Mouse (Mus musculus): ENCODE measurements around the gene Nisch. TPM values are rescaled to one million over a fixed set of nuclear protein-coding genes. Genes with fewer than 3 reads are reported as not detected.

Nisch gene
- polyA plus RNA-seq, 2 experiments from 2014 or later = 130 to 131 TPM

DNA sequence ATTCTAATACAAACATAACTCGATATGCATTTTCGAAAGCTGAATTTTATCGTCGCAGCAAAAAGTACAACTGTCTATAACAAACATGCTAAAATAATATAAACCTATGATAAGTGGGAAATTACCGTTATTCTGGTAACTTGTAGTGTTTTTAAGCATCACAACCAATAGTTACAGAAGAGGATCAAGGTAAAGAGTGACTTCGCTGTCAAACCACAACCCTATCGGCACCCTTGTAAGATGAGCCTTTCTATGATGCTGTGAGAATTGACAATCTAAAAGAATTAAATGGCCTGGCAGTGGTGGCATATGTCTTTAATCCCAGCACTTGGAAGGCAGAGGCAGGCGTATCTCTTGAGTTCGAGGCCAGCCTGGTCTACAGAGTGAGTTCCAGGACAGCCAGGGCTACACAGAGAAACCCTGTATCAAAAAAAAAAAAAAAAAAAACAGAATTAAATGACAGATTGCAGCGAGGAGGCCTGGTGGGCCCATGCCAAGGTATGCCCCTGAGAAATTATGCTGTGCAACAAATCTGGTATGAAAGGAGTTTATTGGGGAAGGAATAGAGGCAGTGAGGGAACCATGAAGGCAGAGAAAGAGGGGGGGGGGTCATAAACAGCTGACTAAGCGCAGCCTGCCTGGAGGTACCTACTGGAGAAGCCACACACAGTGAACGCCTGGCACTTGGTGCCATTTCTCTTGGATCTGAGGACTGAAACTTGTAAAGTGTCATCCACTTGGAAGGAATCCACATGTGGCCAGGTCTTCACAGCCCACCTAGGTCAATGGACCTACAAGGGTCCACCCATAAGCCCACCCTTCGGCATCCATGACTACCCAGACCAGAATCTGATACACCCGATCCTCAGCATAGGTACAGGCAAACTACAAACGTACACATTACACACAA, 87.2 kb downstream of the Nisch start:
- ATAC-seq = no peak

DNA sequence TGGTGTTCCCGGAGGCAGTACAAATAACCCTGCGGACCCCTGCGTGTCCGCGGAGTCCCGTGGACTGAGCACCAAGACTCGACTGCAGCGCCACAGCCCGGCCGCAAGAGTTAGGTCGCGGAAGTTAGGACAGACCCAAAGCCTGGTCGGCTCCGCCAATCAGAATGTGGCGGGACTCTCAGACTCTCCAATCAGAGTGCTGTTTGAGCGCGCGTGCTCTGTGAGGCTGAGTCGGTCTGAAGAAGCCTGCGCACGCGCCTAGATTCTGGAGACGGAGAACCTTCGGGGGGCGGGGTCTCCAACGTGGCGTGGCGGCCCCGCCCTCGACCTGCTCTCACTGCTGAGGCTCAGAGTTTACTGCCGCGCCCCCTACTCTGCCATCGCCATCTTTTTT, 87.9 kb downstream of the Nisch start, which contains the start of gene Smim4:
Gene Smim4, minus strand, starts transcription at position 131 of the 394 bp plus-strand sequence.
- peak; percentile 97 for ATAC-seq

GRCm38 (mm10) chr14:31128101-31128825, 88.5 kb downstream of the Nisch start:
- ATAC-seq = peak; percentile 49

DNA sequence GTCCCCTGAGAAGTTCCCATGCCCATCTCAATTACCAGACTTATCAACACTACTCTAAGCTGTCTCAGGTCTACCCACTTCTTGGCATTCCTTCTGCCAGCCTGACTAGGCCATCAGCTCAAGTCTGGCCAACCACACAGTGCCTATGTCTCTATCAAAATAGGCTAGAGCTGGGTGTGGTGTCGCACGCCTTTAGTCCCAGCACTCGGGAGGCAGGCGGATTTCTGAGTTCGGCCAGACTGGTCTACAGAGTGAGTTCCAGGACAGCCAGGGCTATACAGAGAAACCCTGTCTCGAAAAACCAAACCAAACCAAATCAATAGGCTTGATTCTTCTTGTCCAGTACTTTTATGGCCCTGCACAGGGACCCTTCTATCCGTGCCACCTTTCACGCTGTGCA, 89.9 kb downstream of the Nisch start:
- no peak for ATAC-seq

GRCm38 (mm10) chr14:31125106-31126075, 91.4 kb downstream of the Nisch start:
- no peak for ATAC-seq

Other genes with a start within 250 kb of the Nisch start
- 1 to 10 TPM; 4.1 to 9.7 TPM for gene Glt8d1, start 215.5 kb downstream of the Nisch start, polyA plus RNA-seq (2017; shearing (Covaris generic))
- 100 to 1,000 TPM; 322 to 323 TPM for gene Spcs1, start 215.3 kb downstream of the Nisch start, polyA plus RNA-seq (2017; shearing (Covaris generic))
- 10 to 100 TPM; 41.0 to 51.7 TPM for gene Pbrm1, start 197.8 kb downstream of the Nisch start, polyA plus RNA-seq (2017; shearing (Covaris generic))
- 10 to 100 TPM; 61.3 to 74.2 TPM for gene Gnl3, start 197.8 kb downstream of the Nisch start, polyA plus RNA-seq (2017; shearing (Covaris generic))
- 100 to 1,000 TPM in 1 of 2 experiments, 10 to 100 TPM in 1; 76.4 to 122 TPM for gene Smim4, start 88.0 kb downstream of the Nisch start, polyA plus RNA-seq (2017; shearing (Covaris generic))
- not detected for gene Nt5dc2, start 85.9 kb downstream of the Nisch start, polyA plus RNA-seq (2017; shearing (Covaris generic))
- gene Stab1, start 48.3 kb downstream of the Nisch start, polyA plus RNA-seq (2017; shearing (Covaris generic)) = 1 to 10 TPM; 1.6 to 1.9 TPM
- not detected for gene Tnnc1, start 8.6 kb downstream of the Nisch start, polyA plus RNA-seq (2017; shearing (Covaris generic))
- not detected for gene Sema3g, start 914 bp upstream of the Nisch start, polyA plus RNA-seq (2017; shearing (Covaris generic))
- gene Phf7, start 34.4 kb upstream of the Nisch start, polyA plus RNA-seq (2017; shearing (Covaris generic)) = 10 to 100 TPM; 10.7 to 12.9 TPM
- gene Bap1, start 34.5 kb upstream of the Nisch start, polyA plus RNA-seq (2017; shearing (Covaris generic)) = 10 to 100 TPM; 21.1 to 25.4 TPM
- under 1 TPM in 1 of 2 experiments, not detected in 1; 0.04 TPM for gene Dnah1, start 107.0 kb upstream of the Nisch start, polyA plus RNA-seq (2017; shearing (Covaris generic))
- 10 to 100 TPM; 18.1 to 18.6 TPM for gene Capn7, start 119.7 kb upstream of the Nisch start, polyA plus RNA-seq (2017; shearing (Covaris generic))
- 10 to 100 TPM; 13.1 to 13.9 TPM for gene Sh3bp5, start 219.1 kb upstream of the Nisch start, polyA plus RNA-seq (2017; shearing (Covaris generic))